8 mouse cellular contexts compared by ENCODE assay signal in the genomic region with DNA sequence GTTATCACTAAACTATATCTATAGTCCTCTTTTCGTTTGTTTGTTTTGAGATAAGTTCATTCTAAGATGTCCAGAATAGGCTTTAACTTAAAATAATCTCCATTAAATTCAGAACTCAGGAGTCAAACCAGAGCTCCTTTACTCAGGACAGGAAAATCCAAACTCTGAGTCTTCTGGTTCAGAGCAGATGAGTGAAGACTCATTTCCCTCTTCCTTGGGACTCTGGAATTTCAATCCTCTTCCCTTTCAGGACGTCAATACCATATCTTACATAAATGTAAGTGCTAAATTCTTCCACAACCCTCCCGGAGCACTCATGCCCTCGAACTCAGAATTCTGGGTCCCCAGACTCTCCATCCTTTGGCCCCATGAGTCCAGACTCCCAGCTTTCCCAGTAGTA. TPM values are rescaled to one million over a fixed set of nuclear protein-coding genes. Genes with fewer than 3 reads are reported as not detected.
DNase-seq lines count a peak whose midpoint lies in the region; ATAC-seq and TF ChIP-seq lines count a peak whose summit lies in the region.

No protein-coding gene starts in this region.

- peaks cover 43% of the 10 kb centered on the region for H3K4me1 ChIP-seq in heart, embryonic 13.5 days
- no peaks in the 10 kb centered on the region for H3K4me1 ChIP-seq in ES-Bruce4 (ENCODE audit: control insufficient read depth, insufficient read depth, low read length)
- peaks cover 17% of the 10 kb centered on the region for H3K4me1 ChIP-seq in forebrain, postnatal 0 days (ENCODE audit: insufficient read depth)

- no peak for ATAC-seq in heart, embryonic 13.5 days (ENCODE audit: extremely low read depth, insufficient number of reproducible peaks, low FRiP score, low TSS enrichment)
- no peak for ATAC-seq in forebrain, postnatal 0 days
- no peak for ATAC-seq in activated CD4-positive, CD25-positive, alpha-beta regulatory T cell, adult 4 months

- peak overlapping the region; percentile 100 for H3K27ac ChIP-seq in heart, embryonic 13.5 days (replicated peaks)
- H3K27ac ChIP-seq in ES-Bruce4 (ENCODE audit: insufficient read depth, low read length) (peak overlapping the region; percentile 9; the same call in 1 of the 2 replicates), macrophage (peak overlapping the region; percentile 90)
- H3K27ac ChIP-seq in forebrain, postnatal 0 days (ENCODE audit: low read depth, low read length) = peak overlapping the region; percentile 62

- under 1% methylated on average over 4 of the region's 4 CpGs for WGBS in heart, embryonic 13.5 days
- 3% methylated on average over 4 of the region's 4 CpGs for WGBS in forebrain, postnatal 0 days
- 0% methylated on average over 4 of the region's 4 CpGs for WGBS in macrophage (ENCODE audit: missing documents)

- DNase-seq in heart, postnatal 14 days = no peak
- no peak for DNase-seq in forebrain, postnatal 0 days
- no peak for DNase-seq in urinary bladder, postnatal 36 days (ENCODE audit: low spot score in 2 of 2)
- DNase-seq in ovary, postnatal 36 days (ENCODE audit: low spot score) = no peak

- peak overlapping the region; percentile 86 for H3K4me2 ChIP-seq in heart, embryonic 13.5 days
- H3K4me2 ChIP-seq in forebrain, postnatal 0 days (ENCODE audit: low read depth) = peak overlapping the region; percentile 89

- H3K36me3 ChIP-seq in heart, embryonic 13.5 days = peaks cover 35% of the 10 kb centered on the region
- H3K36me3 ChIP-seq in ES-Bruce4 (ENCODE audit: control insufficient read depth, insufficient read depth, low read length, poor library complexity, severe bottlenecking) (peaks cover 9% of the 10 kb centered on the region; the same call in 1 of the 2 replicates), macrophage (ENCODE audit: inconsistent target) (peaks cover 31% of the 10 kb centered on the region; the same call in 1 of the 2 replicates)
- H3K36me3 ChIP-seq in forebrain, postnatal 0 days (ENCODE audit: insufficient read depth) = peaks cover 22% of the 10 kb centered on the region

- H3K4me3 ChIP-seq in heart, embryonic 13.5 days = peak overlapping the region; percentile 99
- peak overlapping the region; percentile 84 for H3K4me3 ChIP-seq in ES-Bruce4 (ENCODE audit: low read depth, low read length)
- H3K4me3 ChIP-seq in forebrain, postnatal 0 days (ENCODE audit: low read depth, low read length) = peak overlapping the region; percentile 69
- H3K4me3 ChIP-seq in macrophage (ENCODE audit: inconsistent target) = peak overlapping the region; percentile 57

- no peaks in the 10 kb centered on the region for H3K9me3 ChIP-seq in heart, embryonic 13.5 days
- no peaks in the 10 kb centered on the region for H3K9me3 ChIP-seq in ES-Bruce4 (replicated peaks; ENCODE audit: control insufficient read depth, insufficient read depth, low read length, poor library complexity, severe bottlenecking)
- no peaks in the 10 kb centered on the region for H3K9me3 ChIP-seq in forebrain, postnatal 0 days (ENCODE audit: low read length)

- H3K79me2 ChIP-seq in macrophage (ENCODE audit: inconsistent target) = peaks cover 40% of the 10 kb centered on the region

- no peaks in the 10 kb centered on the region for H3K27me3 ChIP-seq in heart, embryonic 13.5 days (replicated peaks)
- H3K27me3 ChIP-seq in ES-Bruce4 (ENCODE audit: control insufficient read depth, insufficient read depth, low read length, poor library complexity, severe bottlenecking) = no peaks in the 10 kb centered on the region
- no peaks in the 10 kb centered on the region for H3K27me3 ChIP-seq in forebrain, postnatal 0 days (ENCODE audit: insufficient read depth, low read length)

- TF ChIP-seq CTCF in ES-Bruce4 (IDR thresholded peaks at IDR 0.05; ENCODE audit: low read depth, low read length) = no peak
- no peak for TF ChIP-seq CTCF in forebrain, postnatal 0 days (IDR thresholded peaks at IDR 0.05; ENCODE audit: low read depth)

- no peak for TF ChIP-seq POLR2A in ES-Bruce4 (IDR thresholded peaks at IDR 0.05; ENCODE audit: insufficient read depth, low read length)

- intact Hi-C loops in heart, postnatal 14 days (cut with DNase I) = no loop called here

- H3K9ac ChIP-seq in heart, embryonic 13.5 days = peak overlapping the region; percentile 85
- H3K9ac ChIP-seq in ES-Bruce4 (ENCODE audit: low read depth, poor library complexity, severe bottlenecking) = peak overlapping the region; percentile 96
- peak overlapping the region; percentile 31 for H3K9ac ChIP-seq in forebrain, postnatal 0 days

- no peak for TF ChIP-seq EP300 in ES-Bruce4 (IDR thresholded peaks at IDR 0.05; ENCODE audit: insufficient read depth, low read depth, low read length)

RNA-seq across cellular contexts. Expression of a gene that starts 0.6 kb away (rescaled TPM):
- 27.0 and 27.1 TPM in 2 replicates for polyA plus RNA-seq in heart, embryonic 13.5 days (2015; fragmentation: Nextera tagmentation; extraction: Ambion mirVana)
- 10 to 100 TPM; 53.8 to 56.1 TPM for total RNA-seq in heart, postnatal 14 days (2021)
- polyA plus RNA-seq in ES-Bruce4 (2011; ENCODE audit: insufficient read depth, insufficient read length, low read depth, missing spikeins) (64.2 and 73.2 TPM in 2 replicates), macrophage (2018) (32.6 to 36.9 TPM (median 32.9 TPM) in 3 replicates)
- total RNA-seq in forebrain, postnatal 0 days (2014; rRNA removed) = 58.7 and 72.5 TPM in 2 replicates
- 43.4 and 50.0 TPM in 2 replicates for polyA plus RNA-seq in forebrain, postnatal 0 days (2015; fragmentation: Nextera tagmentation; extraction: Ambion mirVana)
- total RNA-seq in macrophage (2018; cell fraction: chromatin; rRNA removed) = 100 to 1,000 TPM in 17 of 26 experiments, 10 to 100 TPM in 9; 58.1 to 193 (median 118) TPM
- 10 to 100 TPM; 33.8 to 57.6 (median 44.3) TPM for total RNA-seq in macrophage (2018; cell fraction: cytosol; rRNA removed)
- 100 to 1,000 TPM in 3 of 26 experiments, 10 to 100 TPM in 23; 54.8 to 113 (median 75.3) TPM for total RNA-seq in macrophage (2018; cell fraction: nucleus; rRNA removed)
- polyA plus RNA-seq in activated CD4-positive, CD25-positive, alpha-beta regulatory T cell, adult 4 months (2017; shearing (Covaris generic)) = 1 to 10 TPM; 8.6 to 8.7 TPM

RNA-seq across cellular contexts. Expression of a gene that starts 1.0 kb away (rescaled TPM):
- 71.6 and 82.6 TPM in 2 replicates for polyA plus RNA-seq in heart, embryonic 13.5 days (2015; fragmentation: Nextera tagmentation; extraction: Ambion mirVana)
- 10 to 100 TPM; 60.7 to 62.8 TPM for total RNA-seq in heart, postnatal 14 days (2021)
- 72.4 and 80.4 TPM in 2 replicates for polyA plus RNA-seq in ES-Bruce4 (2011; ENCODE audit: insufficient read depth, insufficient read length, low read depth, missing spikeins)
- total RNA-seq in forebrain, postnatal 0 days (2014; rRNA removed) = 2.9 and 4.2 TPM in 2 replicates
- polyA plus RNA-seq in forebrain, postnatal 0 days (2015; fragmentation: Nextera tagmentation; extraction: Ambion mirVana) = 10.6 and 13.1 TPM in 2 replicates
- 10 to 100 TPM in 3 of 26 experiments, 1 to 10 TPM in 23; 1.9 to 15.2 (median 5.3) TPM for total RNA-seq in macrophage (2018; cell fraction: chromatin; rRNA removed)
- total RNA-seq in macrophage (2018; cell fraction: cytosol; rRNA removed) = 10 to 100 TPM; 32.0 to 64.9 (median 52.1) TPM
- total RNA-seq in macrophage (2018; cell fraction: nucleus; rRNA removed) = 10 to 100 TPM in 24 of 26 experiments, 1 to 10 TPM in 2; 7.1 to 46.1 (median 22.2) TPM
- 23.5 to 51.8 TPM (median 29.9 TPM) in 3 replicates for polyA plus RNA-seq in macrophage (2018)
- 1 to 10 TPM; 4.5 to 6.1 TPM for polyA plus RNA-seq in activated CD4-positive, CD25-positive, alpha-beta regulatory T cell, adult 4 months (2017; shearing (Covaris generic))

RNA-seq across cellular contexts. Expression of a gene that starts 18.2 kb away (rescaled TPM):
- polyA plus RNA-seq in heart, embryonic 13.5 days (2015; fragmentation: Nextera tagmentation; extraction: Ambion mirVana) = 36.0 and 36.3 TPM in 2 replicates
- total RNA-seq in heart, postnatal 14 days (2021) = 10 to 100 TPM; 10.4 to 12.3 TPM
- polyA plus RNA-seq in ES-Bruce4 (2011; ENCODE audit: insufficient read depth, insufficient read length, low read depth, missing spikeins) = 41.9 and 46.8 TPM in 2 replicates
- 7.5 and 7.9 TPM in 2 replicates for total RNA-seq in forebrain, postnatal 0 days (2014; rRNA removed)
- polyA plus RNA-seq in forebrain, postnatal 0 days (2015; fragmentation: Nextera tagmentation; extraction: Ambion mirVana) = 7.8 and 8.5 TPM in 2 replicates
- 10 to 100 TPM in 16 of 26 experiments, 1 to 10 TPM in 10; 2.8 to 30.8 (median 14.9) TPM for total RNA-seq in macrophage (2018; cell fraction: chromatin; rRNA removed)
- 10 to 100 TPM in 20 of 26 experiments, 1 to 10 TPM in 6; 7.3 to 15.4 (median 11.5) TPM for total RNA-seq in macrophage (2018; cell fraction: cytosol; rRNA removed)
- 10 to 100 TPM in 15 of 26 experiments, 1 to 10 TPM in 11; 1.8 to 31.2 (median 11.8) TPM for total RNA-seq in macrophage (2018; cell fraction: nucleus; rRNA removed)
- 10.9 to 14.5 TPM (median 12.9 TPM) in 3 replicates for polyA plus RNA-seq in macrophage (2018)
- polyA plus RNA-seq in activated CD4-positive, CD25-positive, alpha-beta regulatory T cell, adult 4 months (2017; shearing (Covaris generic)) = 10 to 100 TPM; 18.4 to 31.8 TPM

RNA-seq across cellular contexts. Expression of a gene that starts 19.3 kb away (rescaled TPM):
- polyA plus RNA-seq in heart, embryonic 13.5 days (2015; fragmentation: Nextera tagmentation; extraction: Ambion mirVana) = 63.6 and 68.1 TPM in 2 replicates
- 10 to 100 TPM; 36.5 to 40.2 TPM for total RNA-seq in heart, postnatal 14 days (2021)
- polyA plus RNA-seq in ES-Bruce4 (2011; ENCODE audit: insufficient read depth, insufficient read length, low read depth, missing spikeins) (56.1 and 57.5 TPM in 2 replicates), macrophage (2018) (30.9 to 55.5 TPM (median 35.0 TPM) in 3 replicates)
- 39.3 and 39.7 TPM in 2 replicates for total RNA-seq in forebrain, postnatal 0 days (2014; rRNA removed)
- polyA plus RNA-seq in forebrain, postnatal 0 days (2015; fragmentation: Nextera tagmentation; extraction: Ambion mirVana) = 23.1 and 24.0 TPM in 2 replicates
- total RNA-seq in macrophage (2018; cell fraction: chromatin; rRNA removed) = 100 to 1,000 TPM; 142 to 546 (median 308) TPM
- total RNA-seq in macrophage (2018; cell fraction: cytosol; rRNA removed) = 10 to 100 TPM; 29.0 to 55.1 (median 41.6) TPM
- total RNA-seq in macrophage (2018; cell fraction: nucleus; rRNA removed) = 100 to 1,000 TPM in 25 of 26 experiments, 10 to 100 TPM in 1; 96.5 to 497 (median 179) TPM
- polyA plus RNA-seq in activated CD4-positive, CD25-positive, alpha-beta regulatory T cell, adult 4 months (2017; shearing (Covaris generic)) = 100 to 1,000 TPM in 1 of 2 experiments, 10 to 100 TPM in 1; 88.9 to 129 TPM

RNA-seq across cellular contexts. Expression of a gene that starts 30.4 kb away (rescaled TPM):
- polyA plus RNA-seq in heart, embryonic 13.5 days (2015; fragmentation: Nextera tagmentation; extraction: Ambion mirVana) = 438 and 486 TPM in 2 replicates
- total RNA-seq in heart, postnatal 14 days (2021) = 100 to 1,000 TPM; 119 to 128 TPM
- polyA plus RNA-seq in ES-Bruce4 (2011; ENCODE audit: insufficient read depth, insufficient read length, low read depth, missing spikeins) = 461 and 485 TPM in 2 replicates
- 208 and 220 TPM in 2 replicates for total RNA-seq in forebrain, postnatal 0 days (2014; rRNA removed)
- 598 and 639 TPM in 2 replicates for polyA plus RNA-seq in forebrain, postnatal 0 days (2015; fragmentation: Nextera tagmentation; extraction: Ambion mirVana)
- total RNA-seq in macrophage (2018; cell fraction: chromatin; rRNA removed) = 10 to 100 TPM; 16.1 to 61.5 (median 32.8) TPM
- total RNA-seq in macrophage (2018; cell fraction: cytosol; rRNA removed) = 10 to 100 TPM; 31.0 to 52.5 (median 44.9) TPM
- 10 to 100 TPM; 14.0 to 74.6 (median 24.9) TPM for total RNA-seq in macrophage (2018; cell fraction: nucleus; rRNA removed)
- polyA plus RNA-seq in macrophage (2018) = 53.7 to 169 TPM (median 55.6 TPM) in 3 replicates
- 100 to 1,000 TPM in 1 of 2 experiments, 10 to 100 TPM in 1; 38.0 to 103 TPM for polyA plus RNA-seq in activated CD4-positive, CD25-positive, alpha-beta regulatory T cell, adult 4 months (2017; shearing (Covaris generic))

Comparison
In these comparisons a context has a peak if more than half of its experiments do, and no peak if none do; other contexts are left out.
1. H3K27ac ChIP-seq: peak in every context shown above with its lines; median percentile 100 in heart, embryonic 13.5 days; 90 in macrophage; 62 in forebrain, postnatal 0 days; 9 in ES-Bruce4.
2. H3K9ac ChIP-seq: peak in every context shown above with its lines; median percentile 96 in ES-Bruce4; 85 in heart, embryonic 13.5 days; 31 in forebrain, postnatal 0 days.